Mouse (Mus musculus) erythroid progenitor cell, adult 5-6 weeks (primary cell): Measurements from ENCODE around the gene Htra3. TPM values are rescaled to one million over a fixed set of nuclear protein-coding genes. Genes with fewer than 3 reads are reported as not detected.

Experiments
- ATAC-seq: replicated peaks from 2 replicates; pipeline ENCODE4 v1.8.0; 2016; ENCODE audit warnings: moderate number of reproducible peaks, mild to moderate bottlenecking, moderate TSS enrichment, inconsistent platforms; ENCODE audit not compliant: poor library complexity, low FRiP score, severe bottlenecking
- total RNA-seq, 2 experiments: library from RNA; stranded (forward) in 1 of 2; stranded (reverse) in 1 of 2; fragments of 150-400 nt in 1 of 2; fragments of 186-747, 209-891 nt in 1 of 2; gene quantifications; 2 replicates each; pipeline versions ENCODE4 v1.2.3 to v1.2.4; 2015 to 2017; ENCODE audit warnings: low replicate concordance in 2 of 2

Gene Htra3
- total RNA-seq (2015; ENCODE audit: low replicate concordance) (not detected in 2 replicates), total RNA-seq (2017; ENCODE audit: low replicate concordance) (not detected in 2 replicates)

- ATAC-seq, result no peak
Observed at GRCm38 (mm10) chr5:35679256-35680155, at the start of gene Htra3. Htra3 (minus strand) TSS chr5:35679782.

- ATAC-seq, result no peak
Observed at GRCm38 (mm10) chr5:35728957-35729460, 49.4 kb upstream of the Htra3 start.

- ATAC-seq, result no peak
Observed at GRCm38 (mm10) chr5:35728344-35728956, 48.9 kb upstream of the Htra3 start.

GRCm38 (mm10) chr5:35727447-35727846 lies 47.9 kb upstream of the Htra3 start:
- ATAC-seq, result no peak

GRCm38 (mm10) chr5:35725840-35726239 lies 46.3 kb upstream of the Htra3 start:
- no peak for ATAC-seq

GRCm38 (mm10) chr5:35723900-35724299 lies 44.3 kb upstream of the Htra3 start:
- no peak for ATAC-seq

GRCm38 (mm10) chr5:35722654-35723053 lies 43.1 kb upstream of the Htra3 start:
- ATAC-seq, result no peak

- ATAC-seq, result no peak
Observed at GRCm38 (mm10) chr5:35721933-35722332, 42.4 kb upstream of the Htra3 start.

GRCm38 (mm10) chr5:35719880-35720279 lies 40.3 kb upstream of the Htra3 start:
- ATAC-seq, result no peak

GRCm38 (mm10) chr5:35719343-35719742 lies 39.8 kb upstream of the Htra3 start:
- ATAC-seq, result no peak

- ATAC-seq, result no peak
Observed at GRCm38 (mm10) chr5:35718817-35719216, 39.2 kb upstream of the Htra3 start.

GRCm38 (mm10) chr5:35717946-35718345 lies 38.4 kb upstream of the Htra3 start:
- ATAC-seq, result no peak

GRCm38 (mm10) chr5:35717455-35717854 lies 37.9 kb upstream of the Htra3 start:
- ATAC-seq, result no peak

- no peak for ATAC-seq
Observed at GRCm38 (mm10) chr5:35713649-35714354, 34.2 kb upstream of the Htra3 start.

GRCm38 (mm10) chr5:35712517-35712916 lies 32.9 kb upstream of the Htra3 start:
- no peak for ATAC-seq

- ATAC-seq, result no peak
Observed at GRCm38 (mm10) chr5:35710931-35711330, 31.3 kb upstream of the Htra3 start.

GRCm38 (mm10) chr5:35710481-35710880 lies 30.9 kb upstream of the Htra3 start:
- ATAC-seq, result no peak

- no peak for ATAC-seq
Observed at GRCm38 (mm10) chr5:35705411-35705810, 25.8 kb upstream of the Htra3 start.

GRCm38 (mm10) chr5:35703814-35704213 lies 24.2 kb upstream of the Htra3 start:
- ATAC-seq, result no peak

- no peak for ATAC-seq
Observed at GRCm38 (mm10) chr5:35703183-35703582, 23.6 kb upstream of the Htra3 start.
